ENCODE assay signal across 10 mouse cellular contexts in the genomic region with DNA sequence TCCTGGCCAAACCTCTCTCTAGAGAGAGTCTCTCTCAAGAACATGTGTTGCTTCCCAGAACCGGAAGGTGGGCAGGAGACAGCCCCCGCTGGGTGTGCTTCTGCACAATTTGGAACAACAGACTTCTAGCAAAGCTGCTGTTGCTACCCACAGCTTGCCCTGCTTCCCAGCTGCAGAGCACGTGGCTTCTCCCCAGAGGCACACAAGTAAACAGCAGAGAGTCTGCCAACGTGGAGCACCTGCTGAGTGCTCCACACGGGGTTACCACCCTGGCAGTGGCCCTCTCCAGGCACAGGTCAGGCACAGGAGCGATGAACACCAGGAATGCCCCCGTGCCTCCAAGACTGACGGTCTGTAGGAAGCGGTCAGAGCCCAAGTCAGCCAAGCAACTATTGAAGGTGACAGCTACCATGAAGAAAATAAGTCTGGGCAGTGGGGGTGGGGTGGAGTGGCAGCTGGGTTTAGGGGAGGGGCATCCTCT. TPM values are rescaled to one million over a fixed set of nuclear protein-coding genes. Genes with fewer than 3 reads are reported as not detected.
DNase-seq lines count a peak whose midpoint lies in the region; ATAC-seq and TF ChIP-seq lines count a peak whose summit lies in the region.
"Had no signal": no experiment of that assay in that cellular context is flagged by ENCODE, and none has a peak within 500 bp of the region (broad histone marks: within the 10 kb centered on the region; RNA-seq: fewer than 3 reads in every experiment).

No protein-coding gene starts in this region.

- H3K4me2 ChIP-seq in forebrain, postnatal 0 days (ENCODE audit: low read depth): no peak overlapping the region
- no peak overlapping the region for H3K4me2 ChIP-seq in myocyte (ENCODE audit: low read depth)
- H3K4me2 ChIP-seq: liver, embryonic 11.5 days; neural tube, embryonic 12.5 days had no signal

- no peak overlapping the region for H3ac ChIP-seq in myocyte (ENCODE audit: control insufficient read depth, insufficient read length)

- H3K27ac ChIP-seq in forebrain, postnatal 0 days (ENCODE audit: low read depth, low read length): no peak overlapping the region
- no peak overlapping the region for H3K27ac ChIP-seq in forebrain, embryonic 10.5 days
- H3K27ac ChIP-seq: neural tube, embryonic 12.5 days had no signal

- H3K9me3 ChIP-seq in forebrain, postnatal 0 days (ENCODE audit: low read length): no peaks in the 10 kb centered on the region
- no peaks in the 10 kb centered on the region for H3K9me3 ChIP-seq in forebrain, embryonic 10.5 days
- H3K9me3 ChIP-seq: neural tube, embryonic 12.5 days had no signal

- H3K36me3 ChIP-seq in forebrain, postnatal 0 days (ENCODE audit: insufficient read depth): no peaks in the 10 kb centered on the region
- H3K36me3 ChIP-seq in forebrain, embryonic 10.5 days (replicated peaks): no peaks in the 10 kb centered on the region
- no peaks in the 10 kb centered on the region for H3K36me3 ChIP-seq in myocyte (ENCODE audit: control insufficient read depth, insufficient read depth)
- H3K36me3 ChIP-seq: neural tube, embryonic 12.5 days had no signal

- 0 out of 2 replicates have a peak, but pooled peaks have one; percentile 46 for ATAC-seq in forebrain, postnatal 0 days

- no peak overlapping the region for H3K9ac ChIP-seq in forebrain, postnatal 0 days
- H3K9ac ChIP-seq: neural tube, embryonic 12.5 days had no signal

- TF ChIP-seq CTCF in forebrain, postnatal 0 days (IDR thresholded peaks at IDR 0.05; ENCODE audit: low read depth): no peak

- H3K79me2 ChIP-seq in myocyte (ENCODE audit: control insufficient read depth, insufficient read depth): no peaks in the 10 kb centered on the region

- no peak for TF ChIP-seq POLR2A in myocyte (IDR thresholded peaks at IDR 0.05; ENCODE audit: insufficient read length, low read depth)

- WGBS in forebrain, postnatal 0 days: 53% methylated on average over 9 of the region's 9 CpGs
- 69% methylated on average over 9 of the region's 9 CpGs for WGBS in forebrain, embryonic 10.5 days

- no peak overlapping the region for H3K4me3 ChIP-seq in forebrain, postnatal 0 days (ENCODE audit: low read depth, low read length)
- H3K4me3 ChIP-seq in forebrain, embryonic 10.5 days: no peak overlapping the region
- H3K4me3 ChIP-seq in myocyte: no peak overlapping the region
- H3K4me3 ChIP-seq: neural tube, embryonic 12.5 days had no signal

- H3K27me3 ChIP-seq in forebrain, postnatal 0 days (ENCODE audit: insufficient read depth, low read length): no peaks in the 10 kb centered on the region
- no peaks in the 10 kb centered on the region for H3K27me3 ChIP-seq in forebrain, embryonic 10.5 days (ENCODE audit: poor library complexity, severe bottlenecking)
- no peaks in the 10 kb centered on the region for H3K27me3 ChIP-seq in myocyte (ENCODE audit: control insufficient read depth, insufficient read depth, insufficient read length)
- H3K27me3 ChIP-seq: neural tube, embryonic 12.5 days had no signal

- no peak for DNase-seq in forebrain, postnatal 0 days
- DNase-seq in forebrain, embryonic 10.5 days (ENCODE audit: extremely low spot score, low spot score): no peak
- peak; percentile 53 to 54 for DNase-seq in spleen, postnatal 36 days (ENCODE audit: low spot score in 2 of 2)
- no peak for DNase-seq in spleen, adult 18-20 months
- DNase-seq in yolk sac, embryonic 10.5 days (ENCODE audit: low spot score): no peak
- DNase-seq in kidney, adult 18-20 months: no peak
- DNase-seq in ovary, postnatal 10 days (ENCODE audit: low spot score): no peak

- H3K4me1 ChIP-seq in forebrain, postnatal 0 days (ENCODE audit: insufficient read depth): no peaks in the 10 kb centered on the region
- H3K4me1 ChIP-seq in forebrain, embryonic 10.5 days: peaks cover 18% of the 10 kb centered on the region

TF ChIP-seq in myocyte, 11 proteins besides CTCF, POLR2A, EP300 and RAD21:
- TF ChIP-seq MYOG (IDR thresholded peaks at IDR 0.05; ENCODE audit: control insufficient read depth in 1 of 3, insufficient read depth in 1 of 3, insufficient read length in 2 of 3, low read depth in 2 of 3) (peak in 2 of 3 experiments; percentile 4 to 41), E2F4 (IDR thresholded peaks at IDR 0.05; ENCODE audit: insufficient read depth) (no peak), MYOD1 (IDR thresholded peaks at IDR 0.05; ENCODE audit: control insufficient read depth in 1 of 3, insufficient read length in 2 of 3, low read depth in 2 of 3) (peak in 2 of 3 experiments; percentile 35 to 59), USF1 (IDR thresholded peaks at IDR 0.05; ENCODE audit: low read depth) (peak; percentile 15)
TF ChIP-seq in myocyte: peak in this region for 3.

RNA-seq across cellular contexts. Expression of a gene that starts 26.0 kb away (rescaled TPM):
- total RNA-seq in forebrain, postnatal 0 days (2014; rRNA removed): 7.5 and 7.6 TPM in 2 replicates
- 3.9 and 5.0 TPM in 2 replicates for polyA plus RNA-seq in forebrain, postnatal 0 days (2015; fragmentation: Nextera tagmentation; extraction: Ambion mirVana)
- polyA plus RNA-seq in forebrain, embryonic 10.5 days (2016; fragmentation: Nextera tagmentation; extraction: Ambion mirVana): 9.0 and 9.2 TPM in 2 replicates
- 4.5 TPM for polyA plus RNA-seq in myocyte (2012; fragmentation: generic; extraction: Trizol)

Comparison
In these comparisons a context has a peak if more than half of its experiments do, and no peak if none do; other contexts are left out.
1. DNase-seq: peak in spleen, postnatal 36 days (2 of 2); none in forebrain, postnatal 0 days (single experiment), forebrain, embryonic 10.5 days (single experiment), spleen, adult 18-20 months (0 of 2), yolk sac, embryonic 10.5 days (single experiment), kidney, adult 18-20 months (single experiment) and ovary, postnatal 10 days (single experiment).